Mouse (Mus musculus): ENCODE results near the gene Rassf10. TPM values are rescaled to one million over a fixed set of nuclear protein-coding genes. Genes with fewer than 3 reads are reported as not detected.

Gene Rassf10
- polyA plus RNA-seq, 1 experiment from 2014 or later: 3.6 TPM

- no peak for ATAC-seq (ENCODE audit: low FRiP score)
- H3K4me3 ChIP-seq (replicated peaks): no peak overlapping the region
- no peak overlapping the region for H3K27ac ChIP-seq (replicated peaks)
- no peaks in the 10 kb centered on the region; the same call in 1 of the 2 replicates for H3K27me3 ChIP-seq (replicated peaks)
- H3K36me3 ChIP-seq: no peaks in the 10 kb centered on the region
- 63% methylated on average over 6 of the region's 6 CpGs for WGBS
- no peaks in the 10 kb centered on the region for H3K4me1 ChIP-seq
- H3K4me2 ChIP-seq: no peak overlapping the region
- H3K9me3 ChIP-seq (replicated peaks): 0 out of 2 replicates have a peak, but pooled peaks cover 6% of the 10 kb centered on the region
- no peak overlapping the region for H3K9ac ChIP-seq (replicated peaks)
These were observed 12.6 kb downstream of the Rassf10 start for GRCm38 (mm10) chr7:112966382-112966781.

GRCm38 (mm10) chr7:112966786-112967185 lies 13.0 kb downstream of the Rassf10 start:
- WGBS: 29% methylated on average over 3 of the region's 3 CpGs
- Histone ChIP-seq H3K27me3 (replicated peaks) (no peaks in the 10 kb centered on the region; the same call in 1 of the 2 replicates), H3K4me2 (no peak overlapping the region), H3K9me3 (replicated peaks) (0 out of 2 replicates have a peak, but pooled peaks cover 6% of the 10 kb centered on the region), H3K9ac (replicated peaks) (no peak overlapping the region), H3K27ac (replicated peaks) (no peak overlapping the region), H3K4me3 (replicated peaks) (no peak overlapping the region), H3K36me3 (no peaks in the 10 kb centered on the region), H3K4me1 (no peaks in the 10 kb centered on the region)
- ATAC-seq (ENCODE audit: low FRiP score): no peak

- ATAC-seq (ENCODE audit: low FRiP score): no peak
- WGBS: 15% methylated on average over 5 of the region's 5 CpGs
- no peaks in the 10 kb centered on the region for H3K4me1 ChIP-seq
- H3K4me2 ChIP-seq: no peak overlapping the region
- H3K36me3 ChIP-seq: no peaks in the 10 kb centered on the region
- no peaks in the 10 kb centered on the region for H3K27me3 ChIP-seq (replicated peaks)
- H3K4me3 ChIP-seq (replicated peaks): no peak overlapping the region
- no peak overlapping the region for H3K9ac ChIP-seq (replicated peaks)
- H3K27ac ChIP-seq (replicated peaks): no peak overlapping the region
- H3K9me3 ChIP-seq (replicated peaks): no peaks in the 10 kb centered on the region
These were observed 29.6 kb downstream of the Rassf10 start for GRCm38 (mm10) chr7:112983316-112983715.

GRCm38 (mm10) chr7:112984704-112985577 lies 31.2 kb downstream of the Rassf10 start:
- no peak overlapping the region for H3K9ac ChIP-seq (replicated peaks)
- H3K36me3 ChIP-seq: no peaks in the 10 kb centered on the region
- H3K9me3 ChIP-seq (replicated peaks): no peaks in the 10 kb centered on the region; the same call in 1 of the 2 replicates
- ATAC-seq (ENCODE audit: low FRiP score): no peak
- 74% methylated on average over 17 of the region's 17 CpGs for WGBS
- H3K4me2 ChIP-seq: no peak overlapping the region
- no peaks in the 10 kb centered on the region for H3K4me1 ChIP-seq
- no peak overlapping the region for H3K4me3 ChIP-seq (replicated peaks)
- no peaks in the 10 kb centered on the region for H3K27me3 ChIP-seq (replicated peaks)
- H3K27ac ChIP-seq (replicated peaks): no peak overlapping the region

- H3K27ac ChIP-seq (replicated peaks): no peak overlapping the region
- no peak overlapping the region for H3K9ac ChIP-seq (replicated peaks)
- H3K4me2 ChIP-seq: no peak overlapping the region
- no peaks in the 10 kb centered on the region for H3K4me1 ChIP-seq
- no peak overlapping the region for H3K4me3 ChIP-seq (replicated peaks)
- H3K9me3 ChIP-seq (replicated peaks): no peaks in the 10 kb centered on the region; the same call in 1 of the 2 replicates
- H3K27me3 ChIP-seq (replicated peaks): no peaks in the 10 kb centered on the region
- 71% methylated on average over 8 of the region's 8 CpGs for WGBS
- no peak for ATAC-seq (ENCODE audit: low FRiP score)
- H3K36me3 ChIP-seq: no peaks in the 10 kb centered on the region
These were observed 31.8 kb downstream of the Rassf10 start for GRCm38 (mm10) chr7:112985578-112985949.

- Histone ChIP-seq H3K9me3 (replicated peaks) (no peaks in the 10 kb centered on the region; the same call in 1 of the 2 replicates), H3K4me2 (no peak overlapping the region), H3K4me3 (replicated peaks) (no peak overlapping the region), H3K9ac (replicated peaks) (no peak overlapping the region), H3K27ac (replicated peaks) (no peak overlapping the region), H3K4me1 (no peaks in the 10 kb centered on the region), H3K36me3 (no peaks in the 10 kb centered on the region), H3K27me3 (replicated peaks) (no peaks in the 10 kb centered on the region)
- ATAC-seq (ENCODE audit: low FRiP score): no peak
- WGBS: 93% methylated on average over 5 of the region's 5 CpGs
These were observed 39.2 kb downstream of the Rassf10 start for GRCm38 (mm10) chr7:112992928-112993327.

- Histone ChIP-seq H3K4me2 (no peak overlapping the region), H3K27me3 (replicated peaks) (no peaks in the 10 kb centered on the region), H3K4me3 (replicated peaks) (no peak overlapping the region), H3K27ac (replicated peaks) (no peak overlapping the region), H3K4me1 (no peaks in the 10 kb centered on the region), H3K9me3 (replicated peaks) (no peaks in the 10 kb centered on the region), H3K9ac (replicated peaks) (no peak overlapping the region), H3K36me3 (no peaks in the 10 kb centered on the region)
- no peak for ATAC-seq (ENCODE audit: low FRiP score)
- 88% methylated on average over 3 of the region's 3 CpGs for WGBS
These were observed 49.9 kb downstream of the Rassf10 start for GRCm38 (mm10) chr7:113003565-113004255.

- WGBS: 89% methylated on average over 6 of the region's 6 CpGs
- no peak overlapping the region for H3K4me3 ChIP-seq (replicated peaks)
- H3K9me3 ChIP-seq (replicated peaks): no peaks in the 10 kb centered on the region
- no peak overlapping the region for H3K27ac ChIP-seq (replicated peaks)
- no peak overlapping the region for H3K4me2 ChIP-seq
- no peaks in the 10 kb centered on the region for H3K36me3 ChIP-seq
- H3K9ac ChIP-seq (replicated peaks): no peak overlapping the region
- H3K27me3 ChIP-seq (replicated peaks): no peaks in the 10 kb centered on the region
- H3K4me1 ChIP-seq: no peaks in the 10 kb centered on the region
- ATAC-seq (ENCODE audit: low FRiP score): no peak
These were observed 52.0 kb downstream of the Rassf10 start for GRCm38 (mm10) chr7:113005726-113006125.
